Mouse (Mus musculus) macrophage (primary cell): ENCODE measurements around the gene Gm7257. TPM values are rescaled to one million over a fixed set of nuclear protein-coding genes. Genes with fewer than 3 reads are reported as not detected.

Experiments used
- H3K27ac ChIP-seq: fragments of 350-480 bp; formaldehyde crosslinking; 2 replicates; pipeline ENCODE4 v1.9.0; 2021
- H3K36me3 ChIP-seq: fragments of 350-480 bp; formaldehyde crosslinking; 2 replicates; pipeline ENCODE4 v1.9.0; 2021; ENCODE audit errors: inconsistent target
- H3K4me3 ChIP-seq: fragments of 350-480 bp; formaldehyde crosslinking; 2 replicates; pipeline ENCODE4 v1.9.0; 2021; ENCODE audit errors: inconsistent target
- H3K79me2 ChIP-seq: fragments of 350-480 bp; formaldehyde crosslinking; 2 replicates; pipeline ENCODE4 v1.9.0; 2021; ENCODE audit errors: inconsistent target
- WGBS: methylation state at CpG from one replicate; pipeline ENCODE4 v1.1.7; 2026; ENCODE audit warnings: inconsistent platforms; ENCODE audit not compliant: missing documents; 5-methylcytosine and 5-hydroxymethylcytosine counted together
- polyA plus RNA-seq: library from polyadenylated mRNA; stranded (reverse); fragments of 250-400 nt; gene quantifications from 3 replicates; pipeline ENCODE4 v1.2.4, GENCODE M21; 2018; ENCODE audit warnings: inconsistent platforms
- total RNA-seq, 78 experiments: library from RNA; depleted of rRNA; stranded (reverse); fragments of 250-400 nt; gene quantifications; 1 replicate in 9 of 78; 2 replicates in 24 of 78; 3 replicates in 43 of 78; 4 replicates in 2 of 78; pipeline ENCODE4 v1.2.4; 2018; ENCODE audit warnings: inconsistent platforms in 56 of 78

The Gm7257 gene
- not detected for total RNA-seq (2018; cell fraction: chromatin; rRNA removed)
- total RNA-seq (2018; cell fraction: cytosol; rRNA removed), result not detected
- total RNA-seq (2018; cell fraction: nucleus; rRNA removed), result not detected
- polyA plus RNA-seq, result not detected in 3 replicates

DNA sequence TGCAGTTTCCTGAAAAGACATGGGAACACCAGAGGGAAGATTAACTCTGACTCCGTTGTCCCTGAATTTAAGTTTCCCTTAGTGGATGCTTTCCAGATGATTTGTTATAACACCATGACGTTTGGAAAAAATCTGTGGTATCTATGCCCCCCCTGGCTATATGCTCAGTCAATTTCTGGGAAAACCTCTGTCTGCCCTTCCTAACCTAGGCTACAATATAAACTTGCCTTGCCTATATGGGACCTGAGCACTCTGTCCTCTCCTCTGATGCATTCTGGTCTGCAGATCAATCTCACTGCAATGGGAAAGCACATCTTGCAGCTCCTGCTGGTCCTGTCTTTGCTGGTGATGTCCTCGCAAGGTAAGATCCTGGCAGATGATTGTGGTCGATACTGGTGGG lies at the start of gene Gm7257:
Gene Gm7257 (plus strand): TSS at position 301 of the 400 bp plus-strand sequence.
- Histone ChIP-seq H3K27ac (no peak within 1 kb of the TSS), H3K36me3 (no peaks in the 10 kb centered on the region), H3K4me3 (no peak within 1 kb of the TSS), H3K79me2 (no peaks in the 10 kb centered on the region)
- 68% methylated on average over 4 of the region's 4 CpGs for WGBS

DNA sequence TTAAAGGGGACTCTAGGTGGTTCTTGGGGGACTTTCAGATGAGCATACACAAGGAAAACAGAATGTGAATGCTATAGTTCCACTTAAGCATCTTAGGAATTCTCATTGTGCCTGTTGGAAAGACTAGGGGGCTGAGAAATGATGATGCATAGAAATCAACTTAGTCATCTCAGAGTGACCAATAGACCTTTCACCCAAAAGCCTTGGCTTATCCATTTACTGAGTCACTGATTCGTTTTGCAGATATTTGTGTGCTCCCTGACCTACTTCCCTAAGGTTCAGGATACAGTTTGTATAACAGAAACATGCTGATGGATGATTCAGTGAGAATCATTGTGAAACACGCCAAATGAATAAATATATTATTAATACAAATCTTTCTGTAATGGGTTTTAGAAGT lies 28.7 kb upstream of the Gm7257 start:
- Histone ChIP-seq H3K36me3 (no peaks in the 10 kb centered on the region), H3K79me2 (no peaks in the 10 kb centered on the region), H3K4me3 (no peak overlapping the region), H3K27ac (no peak overlapping the region)
- WGBS, result 50% methylated on average over 2 of the region's 2 CpGs

DNA sequence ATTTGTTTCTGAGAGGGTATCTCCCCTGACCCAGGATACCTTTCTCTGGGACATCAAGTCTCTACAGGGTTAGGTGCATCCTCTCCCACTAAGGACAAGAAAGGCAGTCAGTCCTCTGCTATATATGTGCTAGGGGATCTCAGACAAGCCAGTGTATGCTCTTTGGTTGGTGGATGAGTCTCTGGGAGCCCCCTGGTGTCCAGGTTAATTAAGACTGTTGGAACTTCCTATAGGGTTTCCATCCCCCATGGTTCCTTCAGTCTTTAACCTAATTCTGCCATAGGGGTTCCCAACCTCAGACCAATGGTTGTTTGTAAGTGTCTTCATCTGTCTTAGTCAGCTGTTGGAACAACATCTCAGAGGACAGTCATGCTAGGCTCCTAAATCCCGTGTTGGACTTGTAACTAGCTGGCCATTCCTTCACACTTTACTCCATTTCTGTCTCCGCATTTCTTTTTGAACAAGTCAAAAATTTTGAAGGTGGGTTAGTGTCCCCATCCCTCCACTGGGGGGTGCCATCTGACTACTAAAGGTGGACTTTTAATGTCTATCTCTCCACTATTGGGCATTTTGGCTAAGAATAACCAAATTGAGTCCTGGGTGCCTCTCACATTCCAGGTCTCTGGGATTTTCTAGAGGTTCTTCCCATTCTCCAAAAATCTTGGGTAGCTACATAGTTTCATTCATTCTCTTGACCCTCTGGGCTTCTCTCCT lies 3.5 kb downstream of the Gm7257 start:
- H3K36me3 ChIP-seq, result no peaks in the 10 kb centered on the region
- no peak overlapping the region for H3K27ac ChIP-seq
- H3K4me3 ChIP-seq, result no peak overlapping the region
- H3K79me2 ChIP-seq, result no peaks in the 10 kb centered on the region
- WGBS, result 48% methylated on average over 2 of the region's 2 CpGs

DNA sequence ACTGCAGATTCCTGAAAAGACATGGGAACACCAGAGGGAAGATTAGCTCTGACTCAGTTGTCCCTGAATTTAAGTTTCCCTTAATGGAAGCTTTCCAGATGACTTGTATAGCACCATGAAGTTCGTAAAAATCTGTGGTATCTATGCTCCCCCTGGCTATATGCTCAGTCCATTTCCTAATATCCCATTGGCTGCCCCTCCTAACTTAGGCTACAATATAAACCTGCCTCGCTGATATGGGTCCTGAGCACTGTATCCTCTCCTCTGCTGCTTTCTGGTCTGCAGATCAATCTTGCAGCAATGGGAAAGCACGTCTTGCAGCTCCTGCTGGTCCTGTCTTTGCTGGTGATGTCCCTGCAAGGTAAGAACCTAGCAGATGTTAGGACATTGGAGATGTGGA lies 43.7 kb downstream of the Gm7257 start, which contains the start of gene Gm9513:
Gene Gm9513 (plus strand): TSS at position 301 of the 400 bp plus-strand sequence.
- H3K79me2 ChIP-seq, result no peaks in the 10 kb centered on the region

More for the DNA sequence above, 43.7 kb downstream of the Gm7257 start, which contains the start of gene Gm9513:
- WGBS, result 70% methylated on average over 3 of the region's 3 CpGs
- no peak within 1 kb of the TSS for H3K27ac ChIP-seq
- H3K4me3 ChIP-seq, result no peak within 1 kb of the TSS
- H3K36me3 ChIP-seq, result no peaks in the 10 kb centered on the region

Other genes with a start within 250 kb of the Gm7257 start
- not detected in 3 replicates for gene Gm9513, start 43.8 kb downstream of the Gm7257 start, polyA plus RNA-seq
- not detected in 3 replicates for gene Gm5615, start 110.1 kb downstream of the Gm7257 start, polyA plus RNA-seq
- not detected in 3 replicates for gene Gm17689, start 150.8 kb downstream of the Gm7257 start, polyA plus RNA-seq
- gene A630095E13Rik, start 211.5 kb downstream of the Gm7257 start, polyA plus RNA-seq, result not detected in 3 replicates